Mouse (Mus musculus) stomach, postnatal 0 days (tissue): Measurements from ENCODE around the gene Gnpda2. TPM values are rescaled to one million over a fixed set of nuclear protein-coding genes. Genes with fewer than 3 reads are reported as not detected.

ENCODE experiments used
- ATAC-seq: fragments of 200-750 bp; cut with Nextera tagmentation; 2 replicates; pipeline ENCODE4 v1.8.0; 2017; ENCODE audit not compliant: low FRiP score, low TSS enrichment
- DNase-seq: peaks from one replicate; pipeline ENCODE4 v3.0.0-alpha.2; 2016; ENCODE audit warnings: low spot score
- H3K27ac ChIP-seq: fragments of 300-500 bp; sonication (generic); replicated peaks from 2 replicates; pipeline ENCODE4 v1.5.1; 2014; ENCODE audit warnings: mild to moderate bottlenecking, control low read depth
- H3K27me3 ChIP-seq: fragments of 300-500 bp; sonication (generic); 2 replicates; pipeline ENCODE4 v1.6.1; 2014; ENCODE audit warnings: low read length; ENCODE audit not compliant: control insufficient read depth, insufficient read depth
- H3K36me3 ChIP-seq: fragments of 300-500 bp; sonication (generic); 2 replicates; pipeline ENCODE4 v1.6.1; 2014; ENCODE audit warnings: low read length, mixed read lengths; ENCODE audit not compliant: control insufficient read depth, insufficient read depth
- H3K4me1 ChIP-seq: fragments of 300-500 bp; sonication (generic); replicated peaks from 2 replicates; pipeline ENCODE4 v1.6.1; 2014; ENCODE audit warnings: antibody characterized with exemption; ENCODE audit not compliant: control insufficient read depth, insufficient read depth
- H3K4me2 ChIP-seq: fragments of 300-500 bp; sonication (generic); replicated peaks from 2 replicates; pipeline ENCODE4 v1.6.1; 2014; ENCODE audit warnings: low read depth, mild to moderate bottlenecking, control low read depth, moderate library complexity
- H3K4me3 ChIP-seq: fragments of 300-500 bp; sonication (generic); 2 replicates; pipeline ENCODE4 v1.5.1; 2014; ENCODE audit warnings: low read depth, low read length, control low read depth
- H3K9ac ChIP-seq: fragments of 300-500 bp; sonication (generic); 2 replicates; pipeline ENCODE4 v1.6.1; 2014; ENCODE audit warnings: mild to moderate bottlenecking, low read length, control low read depth, mixed read lengths
- H3K9me3 ChIP-seq: fragments of 300-500 bp; sonication (generic); 2 replicates; pipeline ENCODE4 v1.6.1; 2016; ENCODE audit warnings: low read length; ENCODE audit not compliant: control insufficient read depth
- CTCF ChIP-seq: IDR thresholded peaks from 2 replicates; pipeline ENCODE4 v1.5.1; 2016; ENCODE audit warnings: antibody characterized with exemption, low read depth, mild to moderate bottlenecking, moderate library complexity
- EP300 ChIP-seq: optimal IDR thresholded peaks from 2 replicates; pipeline ENCODE3; 2016; ENCODE audit warnings: antibody characterized with exemption
- WGBS: fragments of 180-500 bp; shearing (Covaris S2); extraction: QIAGEN DNeasy Blood & Tissue Kit; methylation state at CpG from one replicate; pipeline ENCODE4 v1.1.7; 2014; 5-methylcytosine and 5-hydroxymethylcytosine counted together
- polyA plus RNA-seq: library from polyadenylated mRNA; unstranded; fragments of >200 nt; fragmentation: Nextera tagmentation; extraction: Ambion mirVana; gene quantifications from 2 replicates; pipeline ENCODE4 v1.2.1, GENCODE M21; 2015

Gnpda2 gene
- polyA plus RNA-seq: 50.0 and 50.9 TPM in 2 replicates

DNA sequence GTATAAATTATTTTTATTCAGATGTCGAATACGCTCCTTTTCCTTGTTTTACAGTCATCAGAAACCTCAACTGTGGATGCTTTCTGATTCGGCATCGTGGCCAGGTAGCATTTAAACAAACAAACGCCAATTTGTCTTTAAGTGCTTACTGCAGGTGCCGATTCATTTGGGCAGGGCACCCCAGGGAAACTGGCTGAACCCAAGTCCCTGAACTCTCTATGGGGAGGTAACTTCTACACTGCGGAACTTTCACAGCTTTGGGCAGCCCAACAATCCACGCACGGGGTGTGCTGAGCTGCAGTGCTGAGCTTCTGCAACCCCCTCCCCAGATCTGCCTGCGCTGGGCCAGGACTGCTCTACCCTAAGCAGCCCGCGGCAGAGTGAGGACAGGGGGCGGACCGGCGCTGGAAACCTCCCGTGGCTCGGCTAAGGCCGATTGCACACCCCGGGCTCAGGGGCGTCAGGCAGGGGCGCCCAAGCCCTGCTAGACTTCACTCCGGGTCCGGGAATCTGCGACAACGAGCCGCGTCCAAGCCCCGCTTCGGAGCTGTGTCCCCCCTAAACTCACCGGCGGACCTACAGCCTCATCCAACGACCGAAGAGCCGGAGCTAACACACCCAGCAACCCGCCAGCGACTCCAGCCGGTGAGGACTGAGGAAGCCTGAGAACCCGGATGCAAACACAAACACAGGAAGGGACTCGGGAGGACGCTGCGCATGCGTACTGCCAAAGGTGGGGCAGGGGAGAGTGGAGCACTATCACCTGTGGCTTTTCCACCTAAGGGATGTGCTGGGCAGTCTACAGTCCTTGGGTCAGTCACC, at the start of gene Gnpda2:
Gene Gnpda2 (minus strand): TSS at position 701 of the 822 bp plus-strand sequence.
- no peaks in the 10 kb centered on the region for H3K36me3 ChIP-seq
- H3K9me3 ChIP-seq: no peaks in the 10 kb centered on the region
- no peaks in the 10 kb centered on the region for H3K27me3 ChIP-seq
- H3K9ac ChIP-seq: peak within 1 kb of the TSS; percentile 88
- peak; percentile 89 for DNase-seq
- peak within 1 kb of the TSS; percentile 78 for H3K27ac ChIP-seq
- H3K4me2 ChIP-seq: peak within 1 kb of the TSS; percentile 90
- peak within 1 kb of the TSS; percentile 87 for H3K4me3 ChIP-seq
- peak; percentile 68 for TF ChIP-seq CTCF
- no peak for TF ChIP-seq EP300
- ATAC-seq: peak; percentile 98
- 2% methylated on average over 42 of the region's 42 CpGs for WGBS
- H3K4me1 ChIP-seq: no peaks in the 10 kb centered on the region

DNA sequence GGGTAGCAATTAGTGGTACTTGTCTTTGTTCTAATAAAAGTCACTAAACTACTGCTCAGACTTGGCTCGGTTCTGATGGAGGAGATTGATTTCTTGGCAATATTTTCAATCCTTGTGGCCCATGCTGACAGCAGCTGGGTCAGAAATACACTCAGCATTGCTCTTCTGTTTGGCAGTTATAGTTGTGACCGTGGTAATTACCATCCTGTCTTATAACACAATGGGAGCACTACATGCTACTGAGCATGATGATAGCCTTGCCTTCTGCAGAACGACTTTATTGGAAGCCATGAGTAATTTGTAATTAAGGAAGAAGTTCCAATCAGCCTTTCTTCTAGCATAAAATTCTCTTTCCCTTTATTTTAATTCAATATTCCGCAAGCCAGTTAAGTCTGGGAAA, 42.6 kb upstream of the Gnpda2 start:
- DNase-seq (no peak), ATAC-seq (no peak)
- no peak overlapping the region for H3K9ac ChIP-seq
- H3K9me3 ChIP-seq: no peaks in the 10 kb centered on the region
- 69% methylated on average over 4 of the region's 4 CpGs for WGBS
- no peaks in the 10 kb centered on the region for H3K36me3 ChIP-seq
- H3K4me2 ChIP-seq: no peak overlapping the region
- no peak overlapping the region for H3K27ac ChIP-seq
- TF ChIP-seq CTCF (no peak), EP300 (no peak)
- H3K4me3 ChIP-seq: no peak overlapping the region
- no peaks in the 10 kb centered on the region for H3K27me3 ChIP-seq
- no peaks in the 10 kb centered on the region for H3K4me1 ChIP-seq

DNA sequence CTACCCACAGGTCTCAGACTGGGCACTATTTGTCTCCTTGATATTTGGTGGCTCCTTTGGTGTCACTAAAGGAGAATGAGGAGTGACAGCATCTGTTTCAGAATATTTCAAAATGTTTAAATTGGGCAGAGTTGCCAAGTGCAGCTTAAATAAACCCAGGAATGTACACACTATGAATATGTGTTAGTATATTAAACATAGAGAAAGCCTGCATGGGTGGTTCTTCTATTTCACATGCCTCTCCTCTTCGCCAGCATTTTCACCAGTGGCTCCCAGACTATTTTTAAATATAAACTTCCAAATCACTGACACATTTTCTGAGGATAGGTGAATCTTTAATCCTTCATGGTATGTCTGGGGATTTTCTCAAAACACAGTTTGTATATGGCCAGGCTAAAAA, 28.8 kb upstream of the Gnpda2 start:
- Histone ChIP-seq H3K9ac (no peak overlapping the region), H3K4me2 (no peak overlapping the region), H3K36me3 (no peaks in the 10 kb centered on the region), H3K27me3 (no peaks in the 10 kb centered on the region), H3K9me3 (no peaks in the 10 kb centered on the region), H3K4me1 (no peaks in the 10 kb centered on the region), H3K4me3 (no peak overlapping the region), H3K27ac (no peak overlapping the region)
- 7% methylated on average over 1 of the region's 1 CpGs for WGBS
- no peak for TF ChIP-seq CTCF
- no peak for TF ChIP-seq EP300
- DNase-seq (no peak), ATAC-seq (no peak)

GRCm38 (mm10) chr5:69613209-69613796, 21.2 kb upstream of the Gnpda2 start:
- Histone ChIP-seq H3K9me3 (no peaks in the 10 kb centered on the region), H3K4me1 (no peaks in the 10 kb centered on the region), H3K36me3 (no peaks in the 10 kb centered on the region), H3K9ac (no peak overlapping the region), H3K27ac (no peak overlapping the region), H3K4me3 (no peak overlapping the region), H3K27me3 (no peaks in the 10 kb centered on the region), H3K4me2 (no peak overlapping the region)
- DNase-seq: no peak
- TF ChIP-seq CTCF (peak; percentile 74), EP300 (no peak)
- no peak for ATAC-seq
- 12% methylated on average over 4 of the region's 4 CpGs for WGBS

DNA sequence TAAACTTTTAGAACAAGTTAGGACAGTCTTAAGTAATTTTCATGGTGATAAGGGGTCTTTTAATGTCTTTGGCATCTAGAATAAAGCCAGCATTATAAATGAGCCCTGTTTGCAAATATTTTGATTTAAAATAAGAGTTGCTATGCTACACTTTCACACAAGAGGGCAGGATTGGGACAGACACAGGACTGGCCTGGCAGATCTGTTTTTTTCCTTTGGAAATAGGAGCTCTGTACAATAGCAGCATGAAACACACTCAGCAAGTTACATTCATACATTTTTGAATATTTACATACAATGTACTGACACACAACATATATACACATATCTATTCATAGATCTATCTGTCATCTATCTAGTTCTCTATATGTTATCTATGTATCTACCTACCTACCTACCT, 8.9 kb upstream of the Gnpda2 start:
- Histone ChIP-seq H3K27ac (no peak overlapping the region), H3K36me3 (no peaks in the 10 kb centered on the region), H3K4me3 (no peak overlapping the region), H3K9me3 (no peaks in the 10 kb centered on the region), H3K4me1 (no peaks in the 10 kb centered on the region), H3K9ac (no peak overlapping the region), H3K27me3 (no peaks in the 10 kb centered on the region), H3K4me2 (no peak overlapping the region)
- ATAC-seq (no peak), DNase-seq (no peak)
- TF ChIP-seq CTCF: peak; percentile 72
- no peak for TF ChIP-seq EP300

- no peaks in the 10 kb centered on the region for H3K9me3 ChIP-seq
- no peak for TF ChIP-seq EP300
- no peak for TF ChIP-seq CTCF
- no peak for ATAC-seq
Observed at GRCm38 (mm10) chr5:69557404-69557935, 34.7 kb downstream of the Gnpda2 start.

More at GRCm38 (mm10) chr5:69557404-69557935, 34.7 kb downstream of the Gnpda2 start:
- DNase-seq: peak; percentile 26
- Histone ChIP-seq H3K27me3 (no peaks in the 10 kb centered on the region), H3K4me3 (peak overlapping the region; percentile 98), H3K36me3 (peaks cover 3% of the 10 kb centered on the region; the same call in 1 of the 2 replicates), H3K4me2 (peak overlapping the region; percentile 73), H3K4me1 (no peaks in the 10 kb centered on the region), H3K27ac (peak overlapping the region; percentile 90), H3K9ac (peak overlapping the region; percentile 98)
- WGBS: 8% methylated on average over 16 of the region's 16 CpGs
